ENCODE assay signal across 8 mouse cellular contexts in the genomic region with DNA sequence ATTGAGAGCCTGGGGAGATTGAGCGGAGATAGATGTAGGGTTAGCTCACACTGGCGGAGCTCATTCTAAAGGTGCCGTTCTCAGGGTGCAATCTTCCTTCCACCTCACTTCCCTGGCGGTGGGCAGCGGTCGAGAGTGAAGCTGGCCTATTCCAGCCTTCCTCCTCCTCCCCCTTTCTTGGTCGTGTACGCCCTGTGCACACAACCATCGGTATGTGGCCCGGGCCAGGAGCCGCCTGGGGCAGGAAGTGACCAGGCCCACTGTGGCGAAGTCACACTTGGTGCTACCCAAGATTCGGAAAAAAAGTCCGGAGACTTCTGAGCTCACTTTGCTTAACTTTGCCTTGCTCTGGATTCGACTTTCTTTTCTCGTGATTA. TPM values are rescaled to one million over a fixed set of nuclear protein-coding genes. Genes with fewer than 3 reads are reported as not detected.
DNase-seq lines count a peak whose midpoint lies in the region; ATAC-seq lines count a peak whose summit lies in the region.

No protein-coding gene starts in this region.

- H3K36me3 ChIP-seq in hindbrain, embryonic 11.5 days (ENCODE audit: control insufficient read depth, insufficient read depth, low read length), result no peaks in the 10 kb centered on the region
- no peaks in the 10 kb centered on the region for H3K36me3 ChIP-seq in macrophage (ENCODE audit: inconsistent target)

- H3K9me3 ChIP-seq in hindbrain, embryonic 11.5 days (ENCODE audit: control insufficient read depth, low read length), result no peaks in the 10 kb centered on the region

- peak; percentile 23; the same call in 1 of the 2 replicates for ATAC-seq in hindbrain, embryonic 11.5 days (ENCODE audit: low FRiP score)

- H3K4me3 ChIP-seq in hindbrain, embryonic 11.5 days (ENCODE audit: low read depth, low read length), result peak overlapping the region; percentile 94
- H3K4me3 ChIP-seq in macrophage (ENCODE audit: inconsistent target), result peak overlapping the region; percentile 96

- 0% methylated on average over 16 of the region's 16 CpGs for WGBS in hindbrain, embryonic 11.5 days
- WGBS in macrophage (ENCODE audit: missing documents), result under 1% methylated on average over 16 of the region's 16 CpGs

- H3K4me1 ChIP-seq in hindbrain, embryonic 11.5 days (replicated peaks; ENCODE audit: control insufficient read depth, insufficient read depth, low read length), result 0 out of 2 replicates have a peak, but pooled peaks cover 2% of the 10 kb centered on the region

- peak; percentile 85 for DNase-seq in Muller cell, postnatal 12 days (ENCODE audit: inconsistent ontology term)
- DNase-seq in cerebellum, postnatal 10 days, result peak; percentile 57 to 61
- DNase-seq in frontal cortex, postnatal 10 days (ENCODE audit: low spot score in 2 of 2), result peak; percentile 26 to 38
- peak; percentile 69 for DNase-seq in hindbrain, embryonic 11.5 days (ENCODE audit: low spot score)
- peak; percentile 28 to 33 for DNase-seq in left cerebral cortex, adult 18-20 months (ENCODE audit: low spot score in 2 of 2)
- DNase-seq in retina, postnatal 7 days (ENCODE audit: low read depth, low spot score), result peak; percentile 6
- peak; percentile 51 to 68 for DNase-seq in urinary bladder, adult 18-20 months (ENCODE audit: low spot score in 2 of 2)

- peak overlapping the region; percentile 92 for H3K27ac ChIP-seq in hindbrain, embryonic 11.5 days (ENCODE audit: low read depth, low read length)
- H3K27ac ChIP-seq in macrophage, result peak overlapping the region; percentile 83

- H3K9ac ChIP-seq in hindbrain, embryonic 11.5 days (ENCODE audit: low read depth, low read length), result peak overlapping the region; percentile 93

- H3K27me3 ChIP-seq in hindbrain, embryonic 11.5 days (ENCODE audit: control insufficient read depth, insufficient read depth, low read length), result no peaks in the 10 kb centered on the region

- H3K4me2 ChIP-seq in hindbrain, embryonic 11.5 days (replicated peaks; ENCODE audit: low read depth, low read length), result peak overlapping the region; percentile 69

- peaks cover 56% of the 10 kb centered on the region for H3K79me2 ChIP-seq in macrophage (ENCODE audit: inconsistent target)

RNA-seq across cellular contexts. Expression of gene Arf4, which starts 0.8 kb away (rescaled TPM):
- 639 and 672 TPM in 2 replicates for polyA plus RNA-seq in hindbrain, embryonic 11.5 days (2014; fragmentation: Nextera tagmentation; extraction: Ambion mirVana)
- 100 to 1,000 TPM; 105 to 110 TPM for total RNA-seq in left cerebral cortex, adult 18-20 months (2021)
- total RNA-seq in macrophage (2018; cell fraction: chromatin; rRNA removed), result 100 to 1,000 TPM in 25 of 26 experiments, 10 to 100 TPM in 1; 88.1 to 393 (median 178) TPM
- total RNA-seq in macrophage (2018; cell fraction: cytosol; rRNA removed), result 100 to 1,000 TPM; 173 to 318 (median 215) TPM
- 100 to 1,000 TPM; 110 to 274 (median 211) TPM for total RNA-seq in macrophage (2018; cell fraction: nucleus; rRNA removed)
- polyA plus RNA-seq in macrophage (2018), result 146 to 281 TPM (median 200 TPM) in 3 replicates

RNA-seq across cellular contexts. Expression of gene Pde12, which starts 31.0 kb away (rescaled TPM):
- polyA plus RNA-seq in hindbrain, embryonic 11.5 days (2014; fragmentation: Nextera tagmentation; extraction: Ambion mirVana), result 13.3 and 14.4 TPM in 2 replicates
- total RNA-seq in left cerebral cortex, adult 18-20 months (2021), result 1 to 10 TPM; 9.1 to 9.3 TPM
- total RNA-seq in macrophage (2018; cell fraction: chromatin; rRNA removed), result 10 to 100 TPM in 3 of 26 experiments, 1 to 10 TPM in 23; 2.9 to 13.0 (median 6.6) TPM
- total RNA-seq in macrophage (2018; cell fraction: cytosol; rRNA removed), result 10 to 100 TPM in 1 of 26 experiments, 1 to 10 TPM in 25; 5.3 to 11.4 (median 6.1) TPM
- 10 to 100 TPM in 5 of 26 experiments, 1 to 10 TPM in 21; 2.8 to 13.6 (median 7.6) TPM for total RNA-seq in macrophage (2018; cell fraction: nucleus; rRNA removed)
- 5.0 to 8.4 TPM (median 6.4 TPM) in 3 replicates for polyA plus RNA-seq in macrophage (2018)

RNA-seq across cellular contexts. Expression of gene Dnah12, which starts 54.4 kb away (rescaled TPM):
- polyA plus RNA-seq in hindbrain, embryonic 11.5 days (2014; fragmentation: Nextera tagmentation; extraction: Ambion mirVana), result 0.10 TPM in 1 of 2 replicates, not detected in the other
- total RNA-seq in left cerebral cortex, adult 18-20 months (2021), result under 1 TPM; 0.21 to 0.26 TPM
- 1 to 10 TPM in 3 of 26 experiments, under 1 TPM in 22, not detected in 1; 0.16 to 1.9 (median 0.45) TPM for total RNA-seq in macrophage (2018; cell fraction: chromatin; rRNA removed)
- under 1 TPM in 24 of 26 experiments, not detected in 2; under 0.01 to 0.19 (median 0.07) TPM for total RNA-seq in macrophage (2018; cell fraction: cytosol; rRNA removed)
- total RNA-seq in macrophage (2018; cell fraction: nucleus; rRNA removed), result 1 to 10 TPM in 3 of 26 experiments, under 1 TPM in 21, not detected in 2; 0.05 to 1.8 (median 0.52) TPM
- 0.20 TPM in 1 of 3 replicates, not detected in the others for polyA plus RNA-seq in macrophage (2018)

Comparison
In these comparisons a context has a peak if more than half of its experiments do, and no peak if none do; other contexts are left out.
1. Peak in every context shown above with its lines: DNase-seq, ATAC-seq, H3K4me3 ChIP-seq and H3K27ac ChIP-seq.
2. DNase-seq: peak in every context shown above with its lines; median percentile 85 in Muller cell, postnatal 12 days; 69 in hindbrain, embryonic 11.5 days; 60 in urinary bladder, adult 18-20 months; 59 in cerebellum, postnatal 10 days; 32 in frontal cortex, postnatal 10 days; 30 in left cerebral cortex, adult 18-20 months; 6 in retina, postnatal 7 days.